Mouse (Mus musculus) hindbrain, postnatal 0 days (tissue): ENCODE measurements around the gene Gm28051. TPM values are rescaled to one million over a fixed set of nuclear protein-coding genes. Genes with fewer than 3 reads are reported as not detected.

Source experiments
- ATAC-seq: fragments of 200-750 bp; cut with Nextera tagmentation; 2 replicates; pipeline ENCODE4 v1.8.0; 2017; ENCODE audit warnings: mild to moderate bottlenecking, moderate TSS enrichment, moderate library complexity
- DNase-seq: peaks from one replicate; pipeline ENCODE4 v3.0.0-alpha.2; 2015; ENCODE audit warnings: low spot score
- H3K27ac ChIP-seq: fragments of 300-500 bp; sonication (generic); 2 replicates; pipeline ENCODE4 v1.5.1; 2014; ENCODE audit warnings: mild to moderate bottlenecking
- H3K27me3 ChIP-seq: fragments of 300-500 bp; sonication (generic); 2 replicates; pipeline ENCODE4 v1.6.1; 2014; ENCODE audit warnings: low read length, mixed read lengths; ENCODE audit not compliant: insufficient read depth
- H3K36me3 ChIP-seq: fragments of 300-500 bp; sonication (generic); 2 replicates; pipeline ENCODE4 v1.6.1; 2014; ENCODE audit warnings: low read length, mixed read lengths; ENCODE audit not compliant: insufficient read depth
- H3K4me1 ChIP-seq: fragments of 300-500 bp; sonication (generic); 2 replicates; pipeline ENCODE4 v1.6.1; 2014; ENCODE audit warnings: antibody characterized with exemption, low read length, mixed read lengths; ENCODE audit not compliant: insufficient read depth
- H3K4me2 ChIP-seq: fragments of 300-500 bp; sonication (generic); 2 replicates; pipeline ENCODE4 v1.6.1; 2014; ENCODE audit warnings: low read depth, mild to moderate bottlenecking, low read length, moderate library complexity, mixed read lengths
- H3K4me3 ChIP-seq: fragments of 300-500 bp; sonication (generic); 2 replicates; pipeline ENCODE4 v1.5.1; 2014; ENCODE audit warnings: low read length
- H3K9ac ChIP-seq: fragments of 300-500 bp; sonication (generic); replicated peaks from 2 replicates; pipeline ENCODE4 v1.6.1; 2014; ENCODE audit warnings: mild to moderate bottlenecking, low read length, moderate library complexity, mixed read lengths
- H3K9me3 ChIP-seq: fragments of 300-500 bp; sonication (generic); 2 replicates; pipeline ENCODE4 v1.6.1; 2016; ENCODE audit warnings: low read length, mixed read lengths
- CTCF ChIP-seq: IDR thresholded peaks from 2 replicates; pipeline ENCODE4 v1.5.1; 2016; ENCODE audit warnings: antibody characterized with exemption, control low read depth, low read depth
- WGBS: fragments of 180-500 bp; shearing (Covaris S2); extraction: QIAGEN DNeasy Blood & Tissue Kit; methylation state at CpG from one replicate; pipeline ENCODE4 v1.1.7; 2014; 5-methylcytosine and 5-hydroxymethylcytosine counted together
- polyA plus RNA-seq: library from polyadenylated mRNA; unstranded; fragments of >200 nt; fragmentation: Nextera tagmentation; extraction: Ambion mirVana; gene quantifications from 2 replicates; pipeline ENCODE4 v1.2.1, GENCODE M21; 2015
- total RNA-seq: library from RNA; depleted of rRNA; stranded (reverse); fragments of >200 nt; gene quantifications from 2 replicates; pipeline ENCODE4 v1.2.3, GENCODE M21; 2014

The Gm28051 gene
- total and polyA plus RNA-seq, 2 experiments from 2014 or later = not detected

DNA sequence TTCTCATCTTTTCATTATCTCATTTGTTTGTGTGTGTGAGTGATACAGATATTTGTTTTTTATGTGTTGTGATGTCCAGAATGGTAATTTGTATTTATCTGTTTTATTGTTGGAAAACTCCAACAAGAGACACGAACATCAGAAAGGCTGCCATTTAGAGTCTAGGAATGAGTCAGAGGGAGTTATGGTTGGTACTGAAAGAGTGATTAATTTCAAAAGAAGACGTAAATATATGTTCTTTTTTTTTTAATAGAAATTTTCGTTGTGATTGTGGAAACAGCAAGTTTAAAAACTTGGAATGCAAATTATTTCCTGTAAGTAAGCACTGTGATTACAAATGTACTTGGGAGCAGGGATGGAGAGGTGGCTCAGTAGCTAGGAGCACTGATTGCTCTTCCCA, 4.1 kb upstream of the Gm28051 start:
- TF ChIP-seq CTCF = no peak
- Histone ChIP-seq H3K27ac (no peak overlapping the region), H3K9me3 (no peaks in the 10 kb centered on the region), H3K4me3 (no peak overlapping the region), H3K27me3 (no peaks in the 10 kb centered on the region), H3K4me1 (peaks cover 7% of the 10 kb centered on the region; the same call in 1 of the 2 replicates), H3K4me2 (no peak overlapping the region), H3K36me3 (peaks cover 16% of the 10 kb centered on the region), H3K9ac (no peak overlapping the region)
- ATAC-seq (no peak), DNase-seq (no peak)
- WGBS = 93% methylated on average over 3 of the region's 3 CpGs

DNA sequence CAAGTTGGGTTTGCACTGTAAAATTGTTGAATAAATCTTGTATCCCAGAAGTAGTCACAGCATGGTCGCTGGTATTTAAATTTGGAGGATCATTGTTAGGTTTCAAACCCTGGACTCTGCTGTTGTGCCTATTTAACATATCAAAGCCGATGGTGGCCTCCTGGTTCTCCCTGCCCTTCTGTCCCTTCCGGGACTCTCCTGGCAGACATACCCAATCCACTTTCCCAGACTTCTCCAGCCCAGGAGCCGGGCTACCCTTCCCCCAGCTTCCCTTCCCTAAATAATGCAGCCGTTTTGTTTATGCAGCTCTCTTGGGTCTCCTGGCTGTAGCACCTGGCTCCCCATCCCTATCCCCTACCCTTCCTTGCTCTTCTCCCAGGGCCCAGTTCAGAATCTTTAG, 1.4 kb upstream of the Gm28051 start:
- no peak for TF ChIP-seq CTCF
- H3K36me3 ChIP-seq = peaks cover 4% of the 10 kb centered on the region; the same call in 1 of the 2 replicates
- WGBS = 0% methylated on average over 5 of the region's 5 CpGs

DNA sequence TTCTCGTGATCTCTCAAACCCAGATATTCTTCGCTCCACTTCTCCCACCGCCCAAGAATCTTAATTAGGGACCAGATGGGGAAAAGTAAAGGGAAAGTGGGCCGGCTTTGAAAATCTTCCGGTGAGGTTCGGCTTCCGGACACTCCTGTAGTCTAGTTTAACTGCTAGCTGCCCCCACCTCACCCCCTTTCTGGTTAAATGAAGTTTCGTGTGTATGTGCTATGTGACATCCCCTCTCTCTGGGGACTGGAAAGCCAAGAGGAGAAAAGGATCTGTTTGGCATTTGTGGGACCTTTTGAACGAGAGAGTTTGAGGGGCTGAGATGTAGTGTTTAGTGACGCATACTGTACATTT, 815 bp upstream of the Gm28051 start, which contains the start of gene Gm20604:
Gene Gm20604 (minus strand): TSS at position 270 of the 354 bp plus-strand sequence.
- Histone ChIP-seq H3K9ac (peak within 1 kb of the TSS; percentile 72), H3K9me3 (no peaks in the 10 kb centered on the region), H3K4me2 (peak within 1 kb of the TSS; percentile 73), H3K36me3 (peaks cover 4% of the 10 kb centered on the region; the same call in 1 of the 2 replicates), H3K27me3 (no peaks in the 10 kb centered on the region), H3K4me3 (peak within 1 kb of the TSS; percentile 79), H3K4me1 (peaks cover 7% of the 10 kb centered on the region; the same call in 1 of the 2 replicates), H3K27ac (peak within 1 kb of the TSS; percentile 89)
- DNase-seq (no peak), ATAC-seq (0 out of 2 replicates have a peak, but pooled peaks have one; percentile 0)
- no peak for TF ChIP-seq CTCF
- under 1% methylated on average over 10 of the region's 10 CpGs for WGBS

More for the DNA sequence above, 1.4 kb upstream of the Gm28051 start:
- peak overlapping the region; percentile 87 for H3K27ac ChIP-seq
- ATAC-seq = no peak
- peak overlapping the region; percentile 72 for H3K4me2 ChIP-seq
- DNase-seq = no peak
- H3K27me3 ChIP-seq = no peaks in the 10 kb centered on the region
- peak overlapping the region; percentile 72 for H3K9ac ChIP-seq
- H3K9me3 ChIP-seq = no peaks in the 10 kb centered on the region
- H3K4me1 ChIP-seq = peaks cover 7% of the 10 kb centered on the region; the same call in 1 of the 2 replicates
- H3K4me3 ChIP-seq = peak overlapping the region; percentile 79

- under 1% methylated on average over 45 of the region's 46 CpGs for WGBS
- peak overlapping the region; percentile 89 for H3K27ac ChIP-seq
- peak overlapping the region; percentile 73 for H3K4me2 ChIP-seq
- no peaks in the 10 kb centered on the region for H3K36me3 ChIP-seq
- H3K4me1 ChIP-seq = peaks cover 7% of the 10 kb centered on the region; the same call in 1 of the 2 replicates
- ATAC-seq = peak; percentile 85
- H3K4me3 ChIP-seq = peak overlapping the region; percentile 79
- no peak for DNase-seq
- no peak for TF ChIP-seq CTCF
- no peaks in the 10 kb centered on the region for H3K9me3 ChIP-seq
- peak overlapping the region; percentile 72 for H3K9ac ChIP-seq
- H3K27me3 ChIP-seq = no peaks in the 10 kb centered on the region
Measured at GRCm38 (mm10) chr12:102757055-102757688, 393 bp downstream of the Gm28051 start.

- Histone ChIP-seq H3K4me2 (peak overlapping the region; percentile 73), H3K4me3 (peak overlapping the region; percentile 79), H3K36me3 (no peaks in the 10 kb centered on the region), H3K9ac (no peak overlapping the region), H3K4me1 (peaks cover 7% of the 10 kb centered on the region; the same call in 1 of the 2 replicates), H3K9me3 (no peaks in the 10 kb centered on the region), H3K27me3 (no peaks in the 10 kb centered on the region), H3K27ac (no peak overlapping the region)
- DNase-seq (peak; percentile 36), ATAC-seq (no peak)
- 88% methylated on average over 7 of the region's 7 CpGs for WGBS
- TF ChIP-seq CTCF = peak; percentile 62
Measured at GRCm38 (mm10) chr12:102756304-102756703, 1.3 kb downstream of the Gm28051 start.

DNA sequence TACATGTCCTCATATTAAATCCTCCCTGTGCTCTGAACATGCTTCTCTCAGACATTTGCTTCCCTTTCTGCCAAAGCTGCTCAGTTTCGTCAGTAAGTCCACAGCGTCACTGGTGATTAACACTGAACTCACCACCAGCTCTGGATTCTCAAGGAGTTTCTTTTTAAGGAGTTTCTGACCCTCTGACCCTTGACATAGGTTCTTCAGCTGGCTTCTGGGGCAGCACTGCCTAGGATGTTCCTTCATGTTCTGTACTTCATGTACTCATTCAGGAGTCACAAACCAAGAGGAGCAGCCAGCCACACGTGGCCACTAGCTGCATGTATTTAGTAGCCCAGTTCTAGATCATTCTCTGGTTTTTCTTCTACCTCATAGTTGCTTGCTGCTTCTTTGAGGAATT, 9.3 kb downstream of the Gm28051 start:
- no peak for TF ChIP-seq CTCF
- no peak for ATAC-seq
- H3K36me3 ChIP-seq = no peaks in the 10 kb centered on the region; the same call in 1 of the 2 replicates
- H3K4me1 ChIP-seq = 0 out of 2 replicates have a peak, but pooled peaks cover 6% of the 10 kb centered on the region
- no peak overlapping the region for H3K27ac ChIP-seq
- 83% methylated on average over 3 of the region's 3 CpGs for WGBS
- H3K9me3 ChIP-seq = no peaks in the 10 kb centered on the region
- no peak overlapping the region for H3K4me3 ChIP-seq
- no peak overlapping the region for H3K4me2 ChIP-seq
- H3K9ac ChIP-seq = no peak overlapping the region
- no peaks in the 10 kb centered on the region for H3K27me3 ChIP-seq
- no peak for DNase-seq

DNA sequence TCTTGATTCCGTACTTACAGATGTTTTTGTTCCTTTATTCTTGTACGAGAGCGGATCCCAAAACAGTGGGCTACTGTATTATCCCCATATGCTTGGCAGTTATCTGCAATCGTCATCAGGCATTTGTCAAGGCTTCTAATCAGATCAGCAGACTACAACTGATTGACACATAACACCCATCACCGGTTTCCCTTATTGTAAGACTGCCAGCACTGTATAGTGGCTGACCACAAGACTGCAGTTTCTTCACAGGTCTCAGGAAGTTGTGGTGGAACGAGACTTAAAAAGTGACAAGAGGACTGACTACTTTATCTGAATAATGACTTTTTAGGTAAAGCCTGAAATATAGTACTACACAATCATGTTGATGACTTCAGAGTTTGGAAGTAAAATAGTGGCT, 12.7 kb downstream of the Gm28051 start:
- Histone ChIP-seq H3K4me2 (peak overlapping the region; percentile 77), H3K4me1 (0 out of 2 replicates have a peak, but pooled peaks cover 6% of the 10 kb centered on the region), H3K9me3 (no peaks in the 10 kb centered on the region), H3K4me3 (no peak overlapping the region), H3K36me3 (no peaks in the 10 kb centered on the region; the same call in 1 of the 2 replicates), H3K27me3 (no peaks in the 10 kb centered on the region), H3K27ac (no peak overlapping the region), H3K9ac (no peak overlapping the region)
- ATAC-seq (no peak), DNase-seq (peak; percentile 28)
- TF ChIP-seq CTCF = peak; percentile 39; the same call in 1 of the 2 replicates
- 50% methylated on average over 6 of the region's 6 CpGs for WGBS
